Mouse (Mus musculus): ENCODE data around the gene Apba1.

- no peak for TF ChIP-seq CHD2 (IDR thresholded peaks at IDR 0.05; ENCODE audit: low read depth, low read length)
- TF ChIP-seq ZNF384 (IDR thresholded peaks at IDR 0.05; ENCODE audit: low read depth, low read length), result no peak
Observed at GRCm38 (mm10) chr19:23801174-23801573, 42.5 kb downstream of the Apba1 start.

Measured in ES-E14 (cell line).